Mouse (Mus musculus) bone marrow macrophage, adult 2 months (primary cell): ENCODE data around the gene Tecpr2.

Experiments
- CTCF ChIP-seq: IDR thresholded peaks from 2 replicates; pipeline ENCODE4 v1.5.1; 2012; ENCODE audit warnings: low read depth, mild to moderate bottlenecking, low read length, moderate library complexity
- POLR2A ChIP-seq: IDR thresholded peaks from 2 replicates; pipeline ENCODE4 v1.6.1; 2012; ENCODE audit warnings: mild to moderate bottlenecking, low read depth, low read length, borderline replicate concordance

GRCm38 (mm10) chr12:110888606-110889005 lies 458 bp upstream of the Tecpr2 start:
- TF ChIP-seq POLR2A = no peak
- no peak for TF ChIP-seq CTCF
